Mouse (Mus musculus) c-Kit-negative CD71-positive TER-119-positive erythroid progenitor cells, embryonic 14.5 days (primary cell): ENCODE results near the gene Prelid3b.

Experiments used
- DNase-seq: peaks from one replicate; pipeline ENCODE4 v3.0.0-alpha.2; 2013; ENCODE audit warnings: low read depth, low spot score

The Prelid3b gene

DNA sequence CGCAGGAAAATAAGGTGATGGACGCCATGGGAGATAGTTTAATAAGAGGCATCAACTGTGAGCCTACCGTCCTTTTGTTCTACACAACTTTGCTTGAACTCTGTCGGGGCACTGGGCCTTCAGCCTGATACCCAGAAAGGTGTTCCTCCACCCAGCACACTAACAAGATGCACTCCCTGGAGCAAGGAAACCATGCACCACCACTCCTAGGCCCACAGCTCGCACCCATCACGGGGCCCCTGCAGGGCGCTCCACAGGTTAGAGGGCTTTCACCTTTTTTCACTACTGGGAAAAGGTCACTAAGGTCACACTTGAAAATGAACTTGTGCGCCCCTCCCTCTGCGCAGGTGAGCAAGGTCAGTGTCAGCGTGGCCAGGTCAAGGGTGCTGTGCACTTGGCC lies 9.5 kb downstream of the Prelid3b start:
- DNase-seq, result no peak

DNA sequence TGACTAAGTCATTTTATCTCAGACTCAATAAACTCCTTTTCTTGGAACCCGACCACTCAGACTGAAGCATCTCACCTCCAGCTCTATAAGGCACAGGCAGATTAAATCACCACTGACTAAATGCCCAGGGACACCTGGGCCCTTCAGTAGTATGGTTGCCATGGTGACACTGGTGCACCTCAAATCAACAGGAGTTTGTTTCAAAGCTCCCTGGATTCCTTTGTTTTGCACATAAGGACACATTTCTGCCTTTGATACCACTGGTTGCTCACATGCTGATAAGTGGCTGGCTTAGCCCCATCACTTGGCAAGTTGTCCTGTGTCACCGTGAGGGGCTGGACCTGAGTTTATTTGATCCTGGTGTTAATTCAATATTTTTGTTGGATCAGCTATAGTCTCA lies 13.5 kb downstream of the Prelid3b start:
- no peak for DNase-seq

DNA sequence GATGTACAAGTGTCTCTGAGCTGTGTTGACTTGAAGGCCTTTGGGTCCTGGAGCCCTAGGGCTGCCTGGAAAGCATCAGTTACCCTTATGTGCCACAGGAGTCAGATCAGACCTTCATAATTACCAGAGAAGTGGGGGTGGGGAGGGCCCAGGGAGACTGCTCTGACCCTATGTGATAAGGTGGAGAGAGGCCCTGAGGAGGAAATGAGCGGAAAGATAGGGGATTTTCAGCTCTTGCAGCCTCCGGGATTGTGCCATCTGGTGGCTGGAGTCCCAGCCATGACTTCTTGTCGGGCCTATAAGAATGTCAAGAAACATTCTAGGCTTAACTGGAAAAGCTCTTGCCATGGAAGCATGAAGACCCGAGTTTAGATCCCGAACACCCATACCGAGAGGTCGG lies 19.2 kb downstream of the Prelid3b start:
- DNase-seq, result peak; percentile 83

DNA sequence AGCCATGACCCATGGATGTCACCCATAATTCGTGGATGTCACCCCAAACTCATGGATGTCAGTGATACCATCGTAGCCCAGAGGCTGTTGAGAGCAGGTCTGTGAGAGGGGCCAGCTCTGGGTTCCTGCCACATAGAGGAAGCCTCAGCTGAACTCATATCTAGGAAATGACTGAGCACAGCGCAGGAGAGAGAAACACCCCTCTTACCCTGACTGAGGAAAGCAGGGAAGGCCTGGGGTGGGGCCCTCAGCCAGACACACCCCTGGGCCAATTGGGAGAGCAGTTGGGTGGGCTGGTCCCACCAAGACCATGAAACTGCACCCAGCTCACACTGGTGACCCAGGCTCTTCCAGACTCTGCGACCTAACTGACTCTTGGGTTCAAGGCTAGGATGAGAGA lies 22.5 kb downstream of the Prelid3b start, which contains the start of gene Tubb1:
TSS of gene Tubb1 (plus strand) at position 343 of the 400 bp plus-strand sequence.
- DNase-seq, result no peak

DNA sequence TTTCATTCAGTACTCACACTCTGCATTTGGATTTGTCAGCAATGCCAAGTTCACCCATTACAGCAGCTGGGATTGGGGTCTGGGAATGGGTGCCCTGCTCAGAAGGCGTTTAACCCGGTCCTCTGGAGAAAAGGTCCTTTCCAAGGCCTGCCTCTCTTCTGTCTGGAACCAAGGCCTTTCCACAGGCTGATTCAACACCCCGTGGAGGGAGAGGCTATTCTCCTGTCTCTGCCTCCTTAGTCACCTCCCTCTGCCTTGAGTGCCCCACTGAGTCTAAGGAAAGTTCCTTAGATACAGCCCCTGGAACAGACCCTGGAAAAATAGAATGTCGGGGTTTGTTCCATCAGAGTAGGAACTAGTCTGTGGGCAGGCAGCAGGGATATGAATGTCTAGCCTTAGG lies 24.5 kb downstream of the Prelid3b start:
- DNase-seq, result no peak

DNA sequence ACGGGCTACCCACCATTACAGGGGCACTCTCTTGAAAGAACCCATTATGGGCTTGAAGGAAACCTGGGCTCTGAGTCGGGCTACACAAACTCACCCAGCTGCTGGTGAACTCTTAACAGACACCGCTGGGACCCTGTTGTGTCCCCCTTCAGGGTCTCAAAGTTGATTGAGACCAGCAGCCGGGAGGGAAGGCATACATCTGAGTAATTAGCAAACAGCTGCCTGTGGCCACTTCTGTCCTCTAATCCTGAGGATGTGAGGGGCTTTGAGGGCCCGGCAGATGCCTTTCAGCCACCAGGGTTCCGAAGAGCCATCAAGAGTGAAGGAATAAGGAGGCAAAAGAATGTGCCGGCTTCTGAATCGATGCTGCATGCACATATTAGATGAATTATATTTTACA lies 26.0 kb downstream of the Prelid3b start:
- DNase-seq, result no peak

DNA sequence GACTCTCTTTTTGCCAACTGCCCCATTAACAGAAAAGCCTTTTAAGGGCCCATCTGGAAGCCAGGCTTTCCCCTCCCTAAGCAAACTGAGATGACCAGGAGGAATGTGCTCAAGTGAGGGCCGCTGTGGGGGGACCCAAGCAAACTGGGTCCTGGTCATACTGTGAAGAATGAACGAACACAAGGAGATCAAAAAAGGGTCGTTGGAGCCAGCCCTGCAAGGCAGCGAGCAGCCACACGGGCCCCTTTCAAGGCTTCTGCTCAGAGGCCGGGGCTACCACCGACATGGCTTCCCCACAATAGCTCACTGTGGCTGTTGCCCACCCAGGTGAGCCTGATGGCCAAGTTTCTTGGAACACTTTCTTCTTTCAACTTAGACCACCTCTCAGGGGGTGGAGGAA lies 26.4 kb downstream of the Prelid3b start:
- DNase-seq, result no peak

DNA sequence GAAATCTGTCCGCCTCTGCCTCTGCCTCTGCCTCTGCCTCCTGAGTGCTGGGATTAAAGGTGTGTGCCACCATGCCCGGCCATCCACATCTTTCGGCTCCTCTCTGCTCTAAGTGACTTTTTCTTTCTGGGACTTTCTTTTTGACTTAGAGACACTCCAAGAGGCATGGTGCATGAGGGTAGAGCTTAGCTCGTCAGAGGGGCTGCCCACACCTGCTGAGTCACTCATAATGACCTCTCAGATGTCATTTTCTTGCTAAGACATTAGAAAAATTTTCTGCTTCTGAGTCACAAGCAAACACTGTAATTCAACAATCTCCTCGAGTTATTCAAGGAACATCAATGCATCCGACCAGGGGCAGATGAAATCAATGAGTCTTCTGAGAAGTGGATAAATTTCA lies 27.9 kb downstream of the Prelid3b start:
- no peak for DNase-seq

DNA sequence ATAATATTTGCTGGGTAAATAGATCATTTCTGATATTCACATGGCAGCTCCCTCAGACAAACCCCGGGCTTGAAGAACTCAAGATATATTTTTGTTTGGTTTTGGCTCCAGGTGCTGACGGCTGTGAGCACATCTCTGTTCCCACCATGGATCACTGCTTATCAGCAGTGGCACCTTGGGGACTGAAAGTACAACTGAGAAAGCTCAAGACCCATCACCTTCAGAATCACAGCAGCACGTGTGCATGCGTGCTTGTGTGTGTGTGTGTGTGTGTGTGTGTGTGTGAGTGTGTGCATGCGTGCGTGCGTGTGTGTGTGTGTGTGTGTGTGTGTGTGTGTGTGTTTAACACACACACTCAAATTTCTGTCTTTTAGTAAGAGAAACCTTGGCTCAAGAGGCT lies 28.5 kb downstream of the Prelid3b start:
- no peak for DNase-seq

DNA sequence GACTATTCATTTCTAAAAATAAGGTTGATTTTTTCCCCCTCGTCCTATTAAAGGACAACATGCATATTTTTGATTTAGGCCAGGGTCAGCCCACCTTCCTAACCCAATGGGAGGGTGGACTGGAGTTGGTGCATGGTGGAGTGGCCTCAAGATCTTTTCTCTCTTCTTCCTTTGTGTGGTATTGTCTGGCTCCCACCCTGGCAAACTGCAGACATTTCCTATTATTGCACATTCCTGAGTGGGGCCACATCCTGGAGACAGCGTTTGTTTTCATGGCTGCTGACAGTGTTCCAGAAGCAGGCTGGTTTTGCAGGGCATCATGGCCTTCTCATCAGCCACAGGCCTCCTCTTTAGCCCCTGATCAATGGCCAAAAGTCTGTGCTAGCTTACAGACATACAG lies 29.8 kb downstream of the Prelid3b start:
- no peak for DNase-seq

DNA sequence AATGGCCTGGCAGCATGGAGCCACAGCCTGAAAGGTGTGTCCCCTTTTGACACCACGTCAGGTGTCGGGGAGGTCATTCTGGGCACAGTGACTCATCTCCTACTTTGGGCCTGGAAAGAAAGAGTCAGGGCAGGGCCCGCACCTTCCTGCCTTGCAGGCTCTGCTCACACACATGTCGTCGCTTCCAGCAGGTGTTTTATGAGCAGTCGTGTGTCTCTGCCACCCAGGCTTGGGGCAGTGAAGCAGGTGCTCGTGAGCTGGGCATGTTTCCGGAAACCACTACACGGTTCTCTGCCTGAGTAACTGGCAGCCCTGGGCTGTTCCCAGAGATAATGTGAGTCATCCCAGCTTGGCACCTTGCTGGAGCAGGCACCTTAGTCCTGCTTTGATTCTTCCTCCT lies 30.4 kb downstream of the Prelid3b start:
- no peak for DNase-seq

DNA sequence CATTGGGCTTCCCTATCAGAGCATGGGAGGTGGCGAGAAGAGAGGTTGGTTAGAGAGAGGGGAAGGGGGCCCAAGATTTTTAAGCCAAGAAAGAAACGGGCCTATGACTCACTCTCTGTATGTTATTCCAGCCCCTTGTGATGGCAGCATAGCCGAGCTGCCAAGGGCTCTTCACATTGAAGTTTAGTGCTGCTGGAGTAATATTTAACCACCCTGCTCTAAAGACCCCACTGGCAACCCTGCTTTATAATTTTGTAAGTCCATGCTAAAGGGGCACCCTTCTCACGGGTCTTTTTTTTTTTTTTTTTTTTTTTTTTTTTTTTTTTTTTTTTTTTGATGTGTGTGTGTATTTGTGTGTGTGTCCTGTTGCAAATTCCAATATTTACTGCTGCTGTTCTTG lies 31.0 kb downstream of the Prelid3b start:
- no peak for DNase-seq

DNA sequence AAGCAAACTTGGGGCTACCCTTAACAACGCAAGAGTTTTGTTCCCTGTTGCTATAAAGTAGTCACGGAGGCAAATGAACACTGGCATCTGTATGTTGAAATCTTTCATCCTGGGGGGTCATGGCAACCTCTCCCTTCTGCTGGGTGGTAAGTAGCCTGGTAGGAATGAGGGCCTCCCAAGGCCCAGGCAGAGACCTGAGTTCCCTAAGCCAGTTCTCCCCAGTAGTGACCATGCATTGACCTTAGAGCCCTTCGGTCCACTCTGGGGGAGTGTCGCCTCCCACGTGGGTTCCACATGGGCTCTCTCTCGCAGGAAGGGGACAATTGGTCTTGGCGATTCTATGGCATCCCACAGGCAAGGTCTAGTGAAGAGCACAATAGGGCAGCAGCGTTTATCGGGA lies 32.9 kb downstream of the Prelid3b start:
- DNase-seq, result no peak

DNA sequence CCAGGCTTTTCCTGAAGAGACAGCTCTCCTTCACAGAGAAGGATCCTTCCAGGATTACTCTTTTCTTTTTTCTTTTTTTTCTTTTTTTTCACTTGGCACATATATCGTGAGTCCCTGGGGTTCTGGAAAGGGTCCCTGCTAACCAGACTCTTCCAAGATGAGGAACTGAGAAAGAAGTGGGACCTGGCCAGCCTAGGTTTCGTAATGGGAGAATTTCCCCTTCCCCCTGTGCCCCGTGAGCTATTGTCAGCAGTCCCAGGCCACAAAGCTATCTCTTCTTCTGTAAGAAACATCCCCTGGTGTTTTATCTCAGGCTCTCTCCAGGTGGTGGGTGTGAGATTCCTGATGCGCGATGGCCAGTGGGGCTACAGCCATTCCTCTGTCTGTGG lies 33.4 kb downstream of the Prelid3b start:
- DNase-seq, result no peak

DNA sequence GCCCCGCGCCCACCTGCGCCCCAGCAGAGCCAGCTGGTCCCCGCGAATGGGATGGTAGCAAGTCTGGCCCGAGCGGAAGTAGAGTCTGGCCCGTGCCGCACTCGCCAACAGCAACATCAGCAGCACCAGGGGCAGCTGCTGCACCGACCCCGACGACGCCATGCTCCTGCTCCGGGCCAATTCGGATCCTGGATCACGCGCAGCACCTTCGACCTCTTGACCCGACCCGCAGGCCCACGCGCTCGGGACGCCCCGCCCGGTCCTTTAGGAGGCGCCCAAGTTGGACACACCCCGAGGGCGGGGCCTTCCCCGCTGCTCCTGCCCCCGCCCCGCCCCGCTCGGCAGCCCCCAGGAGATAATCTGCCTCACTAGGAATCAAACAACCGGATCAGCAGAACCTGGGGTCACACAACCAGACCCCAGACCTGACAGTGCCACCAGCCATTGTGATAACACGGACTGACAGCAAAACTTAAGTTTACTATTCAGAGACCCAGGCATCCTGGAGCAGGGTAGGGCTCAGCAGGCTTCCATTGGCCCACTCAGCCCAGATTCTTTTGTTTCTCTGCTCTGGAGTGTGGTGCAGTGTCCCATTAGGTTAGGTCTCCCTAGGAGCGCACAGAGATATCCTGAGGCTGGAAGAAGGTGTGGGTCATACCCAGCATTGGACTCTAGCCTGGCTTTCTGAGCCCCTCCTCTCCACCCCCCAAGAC lies 34.0 kb downstream of the Prelid3b start, which contains the start of gene Ctsz:
TSS of gene Ctsz (minus strand) at position 303 of the 713 bp plus-strand sequence.
- peak; percentile 65 for DNase-seq

DNA sequence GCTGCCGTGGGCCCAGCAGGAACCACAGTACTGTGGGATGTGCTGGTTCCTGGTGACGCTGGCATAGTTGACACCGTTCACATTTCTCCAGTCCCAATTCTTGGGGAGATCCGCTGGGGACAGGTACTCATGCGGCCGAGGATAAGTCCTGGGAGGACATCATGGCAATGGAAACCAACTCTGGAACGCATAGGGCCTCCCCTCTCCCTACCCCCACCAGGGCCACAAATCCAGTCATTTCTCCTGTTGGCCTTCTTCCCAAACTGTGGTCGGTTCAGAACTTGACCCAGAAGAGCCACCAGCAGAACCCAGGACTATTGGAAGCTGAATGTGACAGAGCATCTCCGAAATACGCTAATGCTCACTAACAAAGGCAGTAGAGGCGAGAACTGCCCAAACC lies 34.7 kb downstream of the Prelid3b start:
- DNase-seq, result no peak

DNA sequence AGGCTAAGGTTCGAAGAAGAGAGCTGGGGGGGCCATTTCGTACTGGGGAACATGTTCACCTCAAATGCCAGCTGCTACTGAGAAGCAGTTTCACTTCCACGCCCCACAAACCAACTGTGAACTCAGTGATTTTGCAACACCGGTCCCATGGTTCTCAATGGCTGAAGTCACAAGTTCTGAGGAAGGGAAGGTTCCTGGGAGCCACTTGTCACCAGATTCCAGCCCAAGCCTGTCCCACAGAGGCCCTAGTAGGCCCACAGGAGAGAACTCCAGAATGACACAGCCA lies 35.2 kb downstream of the Prelid3b start:
- DNase-seq, result no peak

DNA sequence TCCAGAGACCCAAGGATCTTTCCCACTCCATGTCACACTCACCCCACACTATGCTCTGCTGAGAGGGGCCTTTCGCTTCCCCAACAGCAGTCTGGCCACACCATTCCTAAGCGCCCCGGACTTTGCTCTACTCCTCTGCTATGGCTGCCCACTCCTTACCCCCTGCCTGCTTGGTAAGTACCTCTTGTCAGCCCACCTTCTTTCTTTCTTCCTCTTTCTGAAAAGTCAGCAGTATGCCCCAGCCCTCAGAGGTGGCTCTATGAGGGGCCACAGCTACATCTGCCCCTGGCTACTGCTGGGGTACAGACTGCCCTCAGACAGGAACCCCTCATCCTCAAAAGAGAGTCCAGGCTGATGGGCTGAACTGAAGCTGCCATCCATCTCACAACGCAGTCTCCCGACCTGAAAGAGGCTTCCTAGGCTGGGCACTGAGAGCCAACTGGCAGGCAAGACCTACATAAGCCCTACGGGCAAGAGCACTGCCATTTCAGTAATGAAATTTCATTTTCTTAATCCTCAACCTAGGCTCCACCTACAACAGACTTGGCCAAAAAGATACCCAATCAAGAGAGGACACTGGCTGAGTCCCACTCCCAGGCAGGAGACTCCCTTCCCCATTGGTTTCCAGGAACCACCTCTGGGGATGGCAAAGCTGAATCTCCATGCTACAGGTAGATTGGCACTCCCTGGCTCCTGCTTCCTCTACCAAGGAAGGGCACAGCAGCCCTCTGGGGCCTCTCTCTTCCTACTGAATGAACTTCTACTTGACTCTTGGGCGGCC lies 35.8 kb downstream of the Prelid3b start:
- DNase-seq, result no peak

DNA sequence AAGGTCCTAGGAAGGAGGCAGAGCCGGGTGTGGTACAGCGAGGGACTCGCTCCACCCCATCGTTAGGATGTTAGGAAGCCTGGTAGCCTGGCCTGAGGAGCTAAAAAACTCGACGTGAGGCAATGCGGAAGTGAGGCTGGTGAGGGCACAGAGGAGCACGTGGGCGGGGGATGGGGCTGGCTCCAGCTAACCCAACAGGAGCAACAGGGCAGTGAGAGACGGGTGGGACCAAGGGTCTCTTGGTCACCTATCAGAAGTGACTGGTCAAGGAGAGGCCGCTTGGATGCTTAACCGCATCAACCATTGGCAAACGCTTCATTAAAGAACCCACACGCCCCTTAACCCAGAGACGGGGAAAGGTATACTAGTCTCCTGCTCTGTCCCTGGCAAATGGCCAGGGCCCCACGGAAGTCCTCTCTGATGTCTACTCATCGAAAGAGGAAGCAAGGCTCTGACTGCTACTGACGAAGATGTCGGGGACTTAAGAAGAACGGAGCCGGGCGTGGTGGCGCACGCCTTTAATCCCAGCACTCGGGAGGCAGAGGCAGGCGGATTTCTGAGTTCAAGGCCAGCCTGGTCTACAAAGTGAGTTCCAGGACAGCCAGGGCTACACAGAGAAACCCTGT lies 36.7 kb downstream of the Prelid3b start:
- DNase-seq, result no peak

DNA sequence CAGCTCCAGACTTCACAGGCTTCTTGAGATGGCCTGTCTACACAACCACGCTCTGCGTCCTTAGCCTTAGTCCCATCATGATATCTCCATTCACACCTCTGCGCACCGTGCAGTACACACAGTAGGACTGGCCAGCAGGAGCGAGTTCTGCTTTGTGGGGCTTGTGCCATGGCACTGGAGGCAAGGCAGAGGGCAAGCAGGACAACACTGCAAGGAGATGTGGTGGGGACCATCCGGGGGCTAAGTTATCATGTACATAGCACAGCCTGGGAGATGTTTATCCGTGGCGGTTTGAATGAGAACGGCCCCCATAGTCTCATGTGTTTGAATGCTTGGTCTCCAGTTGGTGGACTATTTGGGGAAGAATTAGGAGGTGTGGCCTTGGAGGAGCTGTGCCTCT lies 37.9 kb downstream of the Prelid3b start:
- DNase-seq, result no peak

DNA sequence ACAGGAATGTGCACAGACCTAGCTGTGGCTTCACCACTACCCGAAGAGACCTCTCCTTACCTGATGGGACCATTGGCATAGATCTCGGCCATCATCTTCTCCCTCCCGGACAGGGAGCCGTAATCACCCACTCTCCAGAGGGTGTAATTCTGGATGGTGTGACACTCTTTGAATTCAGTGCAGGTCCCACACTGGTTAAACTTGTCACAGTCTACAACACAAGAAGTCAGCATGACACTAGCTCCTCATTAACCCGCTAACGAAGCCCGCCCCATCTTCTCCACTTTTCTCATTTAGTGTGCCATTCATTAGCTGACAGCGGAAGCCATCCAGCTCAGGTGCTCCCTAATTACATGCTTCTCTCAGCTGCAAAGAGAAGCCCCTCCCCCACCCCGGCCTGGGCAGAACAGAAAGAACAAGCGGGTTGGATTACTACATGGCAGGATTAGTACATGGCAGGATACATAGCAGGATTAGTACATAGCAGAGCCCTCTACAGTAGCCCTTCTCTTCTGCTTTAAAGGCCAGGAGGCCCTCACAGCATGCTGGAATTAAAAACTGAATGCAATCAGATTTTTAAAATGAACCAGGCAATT lies 43.8 kb downstream of the Prelid3b start:
- no peak for DNase-seq

DNA sequence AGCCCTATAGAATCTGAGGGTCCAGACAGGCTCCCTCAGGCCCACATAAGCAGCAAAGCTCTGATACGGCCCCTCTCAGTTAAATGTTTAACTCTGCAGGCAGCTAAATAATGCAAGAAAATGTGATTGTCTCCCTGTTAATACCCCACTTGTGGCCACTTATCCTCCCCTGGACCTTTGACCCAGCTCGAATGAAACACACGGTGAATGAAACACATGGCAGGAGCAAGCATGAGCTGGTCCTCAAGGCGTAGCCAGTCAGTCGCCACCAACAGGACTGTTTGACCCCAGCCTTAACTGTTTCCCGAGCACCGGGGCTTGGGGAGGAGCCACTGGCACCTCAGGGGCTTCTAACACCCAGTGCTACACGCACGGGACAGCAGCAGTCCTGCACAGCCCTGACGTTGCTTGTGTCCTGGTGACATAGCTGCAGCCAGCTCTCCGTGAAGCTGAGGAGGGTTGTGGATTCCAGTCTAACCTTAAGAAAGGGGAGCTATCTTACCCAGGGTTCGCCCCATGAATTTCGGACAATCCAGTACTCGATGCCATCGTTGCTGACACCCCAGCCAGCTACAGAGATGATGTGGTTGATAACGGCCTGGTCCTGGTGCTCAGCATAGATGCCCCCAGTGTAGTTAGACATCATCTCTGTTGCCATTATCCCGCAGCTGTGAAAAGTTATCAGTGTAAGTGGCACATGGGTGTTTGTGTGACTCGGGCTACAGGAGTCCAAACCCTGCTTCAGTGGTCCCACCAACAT lies 44.6 kb downstream of the Prelid3b start:
- no peak for DNase-seq
